Mouse (Mus musculus) left cerebral cortex, postnatal 14 days (tissue): ENCODE measurements at regions not wholly inside any gene's neighbourhood (a gene's known extent, or its start where the extent isn't known, plus 50 kb on each side); places are given as distances from the start of the nearest gene placed in this dataset.

ENCODE experiments used
- DNase-seq, 2 experiments: peaks; one replicate each; pipeline ENCODE4 v3.0.0; 2021 to 2022; ENCODE audit warnings: low spot score in 2 of 2, mixed read lengths in 1 of 2
- intact Hi-C: fragments of 180-260 bp; cut with DNase I; formaldehyde crosslinking; loops from one replicate; pipeline ENCODE4 v1.15.1; 2025

DNA sequence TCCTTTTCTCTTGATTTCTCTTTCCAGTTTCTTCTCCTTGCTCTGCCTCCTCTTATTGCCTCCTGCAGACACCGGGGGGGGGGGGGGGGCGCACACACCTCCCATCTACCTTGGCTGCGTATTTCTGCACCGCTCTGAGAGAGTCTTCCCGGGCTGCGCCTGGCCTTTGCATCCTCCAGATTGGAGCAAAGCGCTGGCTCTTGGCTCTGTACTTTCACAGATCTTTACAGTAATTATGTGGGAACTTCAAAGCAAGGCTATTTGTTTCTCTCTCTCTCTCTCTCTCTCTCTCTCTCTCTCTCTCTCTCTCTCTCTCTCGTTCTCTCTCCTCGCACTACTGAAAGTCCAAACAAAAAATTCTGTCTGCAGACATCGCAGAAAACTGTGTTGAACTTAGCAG, 317.4 kb downstream of the Med13l start:
- intact Hi-C loops, result loop anchor here (2.0 to 10.0 kb wide), 4 partner anchors 96 to 927 kb away; partner anchors contain the start of gene Tbx3

DNA sequence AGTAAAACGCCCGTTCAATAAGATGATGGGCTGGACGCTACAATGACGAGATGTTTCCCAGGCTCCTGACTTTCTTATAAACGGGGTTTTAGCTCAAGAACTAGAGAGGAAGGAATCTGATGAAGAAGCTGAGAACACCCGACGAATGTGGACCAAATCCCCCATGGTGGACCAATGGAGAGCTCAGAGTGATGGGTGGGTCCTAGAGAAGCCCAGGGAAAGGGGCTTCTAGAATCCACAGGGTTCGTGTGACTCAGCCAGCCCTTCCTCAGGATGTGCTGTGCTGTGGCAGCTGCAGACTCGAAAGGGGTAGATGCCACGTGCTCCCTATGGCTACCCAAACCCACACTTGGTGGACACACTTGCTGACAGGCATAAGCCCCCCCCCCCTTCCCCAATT, 318.2 kb downstream of the Med13l start:
- no peak for DNase-seq
- intact Hi-C loops, result loop anchor here (1.0 to 10.0 kb wide), 5 partner anchors 96 to 926 kb away; partner anchors contain the start of gene Tbx3

More for the DNA sequence above, 317.4 kb downstream of the Med13l start:
- no peak for DNase-seq

- intact Hi-C loops, result loop anchor here (1.0 to 10.0 kb wide), 5 partner anchors 98 to 925 kb away; partner anchors contain the start of gene Tbx3
- DNase-seq, result peak; percentile 73 to 84
Observed at GRCm38 (mm10) chr5:118879808-118880478, 319.5 kb downstream of the Med13l start.

- intact Hi-C loops, result no loop called here
- no peak for DNase-seq
Observed at GRCm38 (mm10) chr5:118880546-118880945, 320.1 kb downstream of the Med13l start.

DNA sequence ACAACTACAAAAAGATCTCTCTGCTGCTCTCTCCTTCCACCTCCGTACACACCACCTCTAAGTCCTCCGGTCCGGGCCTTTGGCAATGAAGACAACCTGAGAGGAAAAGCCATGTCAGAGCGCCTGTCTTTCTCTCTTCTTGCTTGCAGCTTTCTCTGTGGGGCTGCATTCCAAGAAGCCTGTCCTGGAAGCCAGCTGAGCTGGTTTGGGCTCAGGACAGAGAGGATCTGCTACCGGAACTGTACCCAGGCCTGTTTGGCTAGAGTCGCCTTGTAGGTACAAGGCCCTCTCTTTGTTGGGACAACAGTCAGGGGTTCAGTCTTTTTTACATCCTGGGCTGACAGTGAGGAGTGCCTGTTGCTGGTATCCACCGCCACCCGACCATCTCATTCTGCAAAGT, 321.4 kb downstream of the Med13l start:
- intact Hi-C loops, result no loop called here
- no peak for DNase-seq

DNA sequence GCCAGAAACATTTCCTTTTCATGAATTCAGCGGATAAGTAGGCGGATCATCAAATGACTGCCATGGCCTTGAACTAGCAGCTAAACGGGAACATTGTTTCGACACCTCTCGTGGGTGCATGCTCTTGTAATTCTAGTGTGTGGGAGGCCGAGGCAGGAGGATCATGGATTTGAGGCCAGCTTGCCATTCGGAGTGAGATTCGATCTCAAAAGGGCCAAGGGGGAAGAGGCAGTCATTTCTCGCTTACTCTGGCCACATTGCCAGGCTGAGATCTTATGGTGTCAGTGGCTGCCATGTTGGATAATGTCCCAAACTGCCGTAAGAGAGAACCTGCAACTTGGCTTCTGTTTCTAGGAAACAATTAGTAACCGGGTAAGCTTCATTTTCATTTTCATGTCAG, 327.7 kb downstream of the Med13l start:
- intact Hi-C loops, result no loop called here
- no peak for DNase-seq

GRCm38 (mm10) chr5:118891131-118891530, 330.7 kb downstream of the Med13l start:
- intact Hi-C loops, result no loop called here
- DNase-seq, result peak in 1 of 2 experiments; percentile 67

- intact Hi-C loops, result no loop called here
- DNase-seq, result no peak
Observed at GRCm38 (mm10) chr5:118908224-118908623, 347.7 kb downstream of the Med13l start.

DNA sequence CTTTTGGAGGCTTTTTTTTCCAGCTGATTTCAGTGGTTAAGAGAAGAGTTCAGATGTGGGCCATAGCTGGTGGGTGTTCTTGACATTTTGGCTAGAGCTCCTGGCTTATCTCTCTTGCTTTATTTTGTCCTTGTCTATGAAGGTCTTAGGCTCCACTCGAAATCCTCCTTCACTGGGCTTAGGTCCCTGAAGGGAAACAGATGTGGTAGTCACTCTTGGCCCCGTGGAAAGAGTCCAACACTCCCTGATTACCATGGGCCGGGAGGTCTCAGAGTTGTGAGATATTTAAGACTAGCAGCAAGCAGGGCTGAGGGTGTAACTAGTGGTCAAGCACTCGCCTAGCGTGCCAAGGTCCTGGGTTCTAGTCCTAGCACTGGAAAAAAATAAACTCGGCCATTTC, 349.3 kb downstream of the Med13l start:
- intact Hi-C loops, result no loop called here
- DNase-seq, result no peak

DNA sequence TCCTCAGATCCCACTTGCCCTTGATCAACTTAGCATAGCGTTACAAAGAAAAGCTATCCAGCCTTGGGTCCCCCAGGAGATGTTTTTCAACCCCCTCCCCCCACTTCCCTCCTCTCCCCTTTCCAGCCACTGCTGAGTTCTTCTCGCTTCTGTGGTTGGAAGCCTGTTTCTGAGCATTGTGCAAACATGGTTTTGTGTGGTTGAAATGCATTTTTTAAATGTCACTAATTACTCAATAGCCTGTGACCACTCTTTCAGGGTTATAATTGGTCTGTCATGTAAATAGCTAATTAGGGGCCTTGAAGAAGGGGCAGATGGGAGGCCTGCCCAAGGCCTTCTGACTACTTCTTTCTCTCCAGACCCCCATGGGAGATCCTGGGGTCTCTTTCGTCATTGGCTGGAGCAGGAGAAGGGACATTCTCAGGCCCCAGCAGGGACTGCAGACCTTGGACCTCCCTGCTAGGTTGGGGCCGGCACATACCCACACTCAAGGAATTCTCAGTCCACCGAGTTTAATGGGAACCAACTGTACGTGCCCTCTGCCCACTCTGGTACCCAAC, 353.8 kb downstream of the Med13l start:
- intact Hi-C loops, result no loop called here
- no peak for DNase-seq

DNA sequence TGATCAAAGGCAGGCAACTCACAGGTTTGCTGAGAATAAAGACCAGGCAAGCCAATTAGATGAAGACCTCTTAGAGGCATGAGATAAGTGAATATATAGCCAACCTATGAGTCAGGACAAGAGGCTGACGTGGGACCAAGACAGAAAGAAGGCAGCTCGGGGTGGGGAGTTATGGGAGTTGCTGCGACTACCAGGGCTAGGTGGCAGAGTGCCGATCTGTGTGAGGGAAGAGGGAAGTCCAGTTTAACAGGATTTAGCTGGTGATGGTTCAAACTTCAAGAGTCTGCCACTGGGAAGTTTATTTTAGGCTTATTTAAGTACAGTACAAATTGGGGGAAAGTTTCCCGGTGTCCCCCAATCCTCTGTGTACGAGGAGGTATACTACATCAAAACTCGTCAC, 362.9 kb downstream of the Med13l start:
- intact Hi-C loops, result no loop called here
- no peak for DNase-seq

DNA sequence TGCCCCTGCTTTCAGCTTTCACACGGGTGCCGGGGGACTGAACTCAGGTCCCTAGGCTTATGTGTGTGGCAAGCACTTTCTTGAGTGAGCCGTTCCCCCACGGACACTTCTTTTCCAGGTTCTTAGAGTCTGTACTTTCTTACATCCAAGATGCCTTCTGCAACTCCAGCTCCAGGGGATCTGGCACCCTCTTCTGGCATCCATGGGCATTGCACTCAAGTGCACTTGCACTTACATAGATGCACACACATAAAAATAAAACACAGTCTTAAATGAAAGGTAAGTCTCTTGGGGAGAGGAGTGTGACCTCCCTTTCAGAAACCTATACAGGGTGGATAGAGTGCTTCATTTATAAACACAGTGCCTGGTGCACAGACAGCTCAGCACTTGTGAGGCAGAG, 368.6 kb downstream of the Med13l start:
- no peak for DNase-seq
- intact Hi-C loops, result no loop called here

- DNase-seq, result no peak
- intact Hi-C loops, result no loop called here
Observed at GRCm38 (mm10) chr5:118929990-118930501, 369.6 kb downstream of the Med13l start.

DNA sequence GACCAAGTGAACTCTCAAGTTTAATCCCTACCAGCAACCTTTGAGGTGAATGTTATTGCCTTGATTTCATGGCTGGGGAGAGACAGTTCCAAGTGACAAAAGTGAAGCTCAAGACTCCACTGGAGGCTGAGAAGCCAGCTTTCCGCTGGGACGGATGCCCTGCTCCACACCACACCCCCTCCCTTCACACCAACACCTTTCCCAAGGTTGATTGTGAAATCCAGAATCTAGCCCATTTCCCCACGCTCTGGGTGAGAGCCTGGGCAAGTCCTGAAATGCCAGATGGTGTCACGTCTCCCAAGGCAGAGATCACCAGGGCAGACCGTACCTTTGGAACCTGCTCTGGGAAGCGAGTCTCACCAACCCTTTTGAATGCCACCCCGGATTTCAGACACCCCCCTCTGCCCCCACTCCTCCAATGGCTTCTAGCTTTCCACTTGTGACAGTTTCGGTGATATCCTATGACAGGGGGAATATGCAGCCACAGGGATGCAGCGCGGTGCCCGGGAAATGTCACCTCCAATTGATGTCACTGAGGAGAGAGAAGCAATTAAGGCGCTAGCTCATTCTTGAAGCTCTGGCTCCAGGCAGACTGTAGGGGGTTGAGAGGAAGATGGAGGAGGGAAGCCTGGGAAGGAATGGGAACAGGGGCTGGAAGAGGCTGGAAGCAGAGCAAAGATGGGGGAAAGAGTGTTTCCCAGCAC, 379.0 kb downstream of the Med13l start:
- no peak for DNase-seq
- intact Hi-C loops, result no loop called here

DNA sequence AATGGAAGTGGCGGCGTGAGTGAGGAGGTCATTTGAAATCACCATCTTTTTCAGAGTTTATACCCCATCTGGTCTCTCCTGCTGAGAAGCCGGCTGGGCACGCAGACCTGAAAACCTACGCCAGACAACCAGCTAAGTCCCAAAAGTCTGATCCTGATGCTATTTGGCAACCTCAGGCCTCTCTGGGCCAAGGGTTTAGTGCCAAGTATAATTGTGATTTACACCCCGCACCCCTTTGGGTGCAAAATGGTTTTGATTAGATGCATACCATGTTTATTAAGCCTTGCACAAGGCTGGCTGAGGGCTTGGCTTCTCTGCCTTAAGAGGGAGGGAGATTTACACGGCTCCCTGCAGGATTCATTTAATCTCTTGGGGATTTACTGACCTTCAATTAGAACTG, 383.8 kb downstream of the Med13l start:
- intact Hi-C loops, result no loop called here
- DNase-seq, result no peak

DNA sequence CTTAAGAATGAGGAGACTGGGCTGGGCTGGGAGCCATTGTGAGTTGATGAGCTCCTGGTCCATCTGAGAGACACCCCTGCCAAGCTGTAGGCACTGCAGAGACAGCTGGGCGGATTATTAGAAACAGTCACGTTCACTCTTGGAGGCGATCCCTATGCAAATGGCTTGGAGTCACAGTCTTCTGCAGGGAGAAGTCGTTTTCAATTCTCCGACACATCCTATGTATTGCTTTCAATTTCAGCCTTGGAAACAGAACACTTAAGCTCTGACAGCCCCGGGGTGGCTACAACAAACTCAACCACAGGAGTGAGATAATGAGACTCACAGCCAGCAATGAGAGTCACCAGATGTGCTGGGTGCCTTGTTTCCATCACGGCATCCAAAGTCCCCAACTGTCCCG, 385.6 kb downstream of the Med13l start:
- DNase-seq, result peak; percentile 5 to 11
- intact Hi-C loops, result no loop called here

DNA sequence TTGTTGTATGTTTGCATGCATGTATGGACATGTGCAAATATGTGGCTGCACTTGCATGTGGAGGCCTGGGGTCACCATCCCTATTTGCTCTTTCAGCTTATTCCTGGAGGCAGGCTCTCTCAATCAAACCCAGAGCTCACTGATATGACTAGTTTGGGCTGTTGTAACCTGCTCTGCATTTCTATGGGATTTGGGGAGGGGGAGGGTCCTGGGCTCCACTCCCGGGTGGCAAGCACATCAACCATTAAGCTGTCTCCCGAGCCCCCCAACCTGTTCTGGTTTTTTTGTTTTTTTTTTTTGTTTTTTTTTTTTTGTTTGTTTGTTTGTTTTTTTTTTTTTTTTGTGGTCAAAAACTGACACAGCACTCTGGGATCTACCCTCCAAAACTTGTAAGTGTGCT, 386.5 kb downstream of the Med13l start:
- no peak for DNase-seq
- intact Hi-C loops, result no loop called here

- intact Hi-C loops, result no loop called here
- no peak for DNase-seq
Observed at GRCm38 (mm10) chr5:118948119-118948786, 387.8 kb downstream of the Med13l start.

- intact Hi-C loops, result no loop called here
- DNase-seq, result no peak
Observed at GRCm38 (mm10) chr5:118951067-118951466, 390.6 kb downstream of the Med13l start.

DNA sequence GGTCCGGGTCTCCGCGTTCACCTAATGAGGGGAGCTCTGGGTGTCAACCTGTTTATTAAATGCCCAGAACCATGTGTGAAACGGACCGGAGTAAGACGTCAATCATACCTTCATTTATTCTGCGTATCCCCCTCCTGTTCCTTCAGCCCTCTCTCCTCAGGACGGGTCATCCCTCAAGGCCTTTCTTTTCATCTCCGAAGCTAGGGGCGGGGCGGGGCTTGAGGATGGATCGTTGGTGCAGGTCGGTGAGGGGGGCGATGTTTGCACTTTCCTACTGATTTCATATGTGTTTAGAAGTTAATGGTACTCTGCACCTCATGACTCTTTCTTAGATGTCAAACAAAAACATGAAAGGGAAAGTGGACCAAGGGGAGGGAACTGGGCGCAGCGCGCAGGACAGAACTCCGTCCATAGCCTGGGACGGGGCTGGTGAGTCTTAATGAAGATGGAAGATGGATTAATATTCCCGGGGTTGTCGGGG, 400.1 kb downstream of the Med13l start:
- intact Hi-C loops, result no loop called here

More for the DNA sequence above, 400.1 kb downstream of the Med13l start:
- no peak for DNase-seq
